ENCODE assay signal across 28 mouse cellular contexts in the genomic region with DNA sequence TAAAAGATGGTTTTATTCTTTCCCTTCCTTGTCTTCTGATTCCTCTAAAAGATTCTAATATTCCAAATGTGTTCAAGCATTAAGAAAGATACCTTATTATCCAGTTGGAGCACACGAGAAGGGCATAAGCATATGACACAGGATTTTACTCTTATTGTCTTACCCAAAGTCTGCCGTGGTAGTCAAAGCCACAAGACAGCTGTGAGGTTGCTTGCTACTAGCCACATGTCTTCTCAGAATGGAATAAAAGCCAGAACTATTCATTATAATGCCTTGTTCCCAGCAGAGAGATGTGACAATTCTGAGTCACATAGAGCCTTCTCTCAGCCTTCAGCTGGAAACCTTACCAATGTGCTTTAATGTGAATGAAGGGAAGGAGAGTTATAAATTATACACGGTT.
"Had no signal": no experiment of that assay in that cellular context is flagged by ENCODE, and none has a peak within 500 bp of the region (broad histone marks: within the 10 kb centered on the region; RNA-seq: fewer than 3 reads in every experiment).

No protein-coding gene starts in this region.

- H3K4me1 ChIP-seq: embryonic facial prominence, embryonic 10.5 days; embryonic facial prominence, embryonic 12.5 days; embryonic facial prominence, embryonic 13.5 days; embryonic facial prominence, embryonic 15.5 days; forebrain, embryonic 12.5 days; forebrain, embryonic 13.5 days; forebrain, embryonic 15.5 days had no signal

- H3K4me3 ChIP-seq: embryonic facial prominence, embryonic 10.5 days; embryonic facial prominence, embryonic 12.5 days; embryonic facial prominence, embryonic 13.5 days; embryonic facial prominence, embryonic 15.5 days; erythroblast, embryonic 14.5 days; forebrain, embryonic 10.5 days; forebrain, embryonic 12.5 days; forebrain, embryonic 13.5 days; forebrain, embryonic 15.5 days; gastrocnemius, adult 2 months; heart, adult 2 months had no signal

- DNase-seq: cerebellum, adult 8-10 months; cerebellum, adult 9-10 months; cerebellum, adult 9-11 months; cerebellum, postnatal 10 days; cerebellum, postnatal 14 days; cerebellum, postnatal 25 days; cerebellum, postnatal 36 days; embryo, embryonic 11 days; forebrain, postnatal 0 days; gastrocnemius, adult 2 months; gastrocnemius, postnatal 10 days; gastrocnemius, postnatal 14 days; gastrocnemius, postnatal 25 days; gastrocnemius, postnatal 36 days; heart, adult 11 months; heart, adult 18-20 months; heart, adult 2 months had no signal

- ATAC-seq: forebrain, embryonic 13.5 days; forebrain, embryonic 14.5 days; forebrain, embryonic 15.5 days; forebrain, embryonic 16.5 days; forebrain, postnatal 0 days had no signal

- H3K27ac ChIP-seq: embryonic facial prominence, embryonic 10.5 days; embryonic facial prominence, embryonic 12.5 days; embryonic facial prominence, embryonic 13.5 days; embryonic facial prominence, embryonic 15.5 days; forebrain, embryonic 10.5 days; forebrain, embryonic 12.5 days; forebrain, embryonic 13.5 days; forebrain, embryonic 15.5 days; gastrocnemius, adult 2 months; heart, adult 2 months had no signal

- H3K9ac ChIP-seq: embryonic facial prominence, embryonic 12.5 days; embryonic facial prominence, embryonic 13.5 days; embryonic facial prominence, embryonic 15.5 days; forebrain, embryonic 12.5 days; forebrain, embryonic 13.5 days; forebrain, embryonic 15.5 days; forebrain, postnatal 0 days had no signal

- H3K4me2 ChIP-seq: embryonic facial prominence, embryonic 12.5 days; embryonic facial prominence, embryonic 13.5 days; embryonic facial prominence, embryonic 15.5 days; forebrain, embryonic 12.5 days; forebrain, embryonic 13.5 days; forebrain, embryonic 15.5 days had no signal

- H3K9me3 ChIP-seq: embryonic facial prominence, embryonic 10.5 days; embryonic facial prominence, embryonic 12.5 days; embryonic facial prominence, embryonic 13.5 days; embryonic facial prominence, embryonic 15.5 days; forebrain, embryonic 10.5 days; forebrain, embryonic 12.5 days; forebrain, embryonic 13.5 days; forebrain, embryonic 15.5 days had no signal

- H3K27me3 ChIP-seq: embryonic facial prominence, embryonic 12.5 days; embryonic facial prominence, embryonic 13.5 days; embryonic facial prominence, embryonic 15.5 days; forebrain, embryonic 12.5 days; forebrain, embryonic 13.5 days; forebrain, embryonic 15.5 days had no signal

- H3K36me3 ChIP-seq: embryonic facial prominence, embryonic 10.5 days; embryonic facial prominence, embryonic 12.5 days; embryonic facial prominence, embryonic 13.5 days; embryonic facial prominence, embryonic 15.5 days; forebrain, embryonic 10.5 days; forebrain, embryonic 12.5 days; forebrain, embryonic 15.5 days had no signal
